Mouse (Mus musculus): ENCODE data around the gene Prdx6. TPM values are rescaled to one million over a fixed set of nuclear protein-coding genes. Genes with fewer than 3 reads are reported as not detected.

The Prdx6 gene
- total RNA-seq (2018; cell fraction: chromatin; rRNA removed): 10 to 100 TPM; 12.8 to 86.7 (median 26.0) TPM
- 10 to 100 TPM; 48.3 to 97.8 (median 70.6) TPM for total RNA-seq (2018; cell fraction: cytosol; rRNA removed)
- 10 to 100 TPM; 24.7 to 75.6 (median 38.3) TPM for total RNA-seq (2018; cell fraction: nucleus; rRNA removed)
- polyA plus RNA-seq (2018): 55.2 to 86.2 TPM (median 66.0 TPM) in 3 replicates

GRCm38 (mm10) chr1:161250604-161251416 is at the start of gene Prdx6:
Gene Prdx6 (minus strand): TSS chr1:161251219.
- Histone ChIP-seq H3K27ac (peak within 1 kb of the TSS; percentile 46), H3K79me2 (ENCODE audit: inconsistent target) (peaks cover 48% of the 10 kb centered on the region), H3K36me3 (ENCODE audit: inconsistent target) (no peaks in the 10 kb centered on the region), H3K4me3 (ENCODE audit: inconsistent target) (peak within 1 kb of the TSS; percentile 80)
- WGBS (ENCODE audit: missing documents): under 1% methylated on average over 65 of the region's 66 CpGs

GRCm38 (mm10) chr1:161288256-161288655 is 37.2 kb upstream of the Prdx6 start:
- no peaks in the 10 kb centered on the region for H3K79me2 ChIP-seq (ENCODE audit: inconsistent target)
- 66% methylated on average over 12 of the region's 12 CpGs for WGBS (ENCODE audit: missing documents)
- H3K4me3 ChIP-seq (ENCODE audit: inconsistent target): no peak overlapping the region
- H3K27ac ChIP-seq: no peak overlapping the region
- H3K36me3 ChIP-seq (ENCODE audit: inconsistent target): no peaks in the 10 kb centered on the region

GRCm38 (mm10) chr1:161286726-161287310 is 35.8 kb upstream of the Prdx6 start:
- no peaks in the 10 kb centered on the region for H3K79me2 ChIP-seq (ENCODE audit: inconsistent target)
- H3K27ac ChIP-seq: no peak overlapping the region
- no peak overlapping the region for H3K4me3 ChIP-seq (ENCODE audit: inconsistent target)
- 28% methylated on average over 11 of the region's 11 CpGs for WGBS (ENCODE audit: missing documents)
- no peaks in the 10 kb centered on the region for H3K36me3 ChIP-seq (ENCODE audit: inconsistent target)

- Histone ChIP-seq H3K79me2 (ENCODE audit: inconsistent target) (no peaks in the 10 kb centered on the region), H3K27ac (no peak overlapping the region), H3K4me3 (ENCODE audit: inconsistent target) (no peak overlapping the region), H3K36me3 (ENCODE audit: inconsistent target) (no peaks in the 10 kb centered on the region)
- WGBS (ENCODE audit: missing documents): 73% methylated on average over 3 of the region's 3 CpGs
Observed at GRCm38 (mm10) chr1:161281054-161281688, 30.2 kb upstream of the Prdx6 start.

GRCm38 (mm10) chr1:161279244-161279908 is 28.4 kb upstream of the Prdx6 start:
- 67% methylated on average over 6 of the region's 6 CpGs for WGBS (ENCODE audit: missing documents)
- no peaks in the 10 kb centered on the region for H3K79me2 ChIP-seq (ENCODE audit: inconsistent target)
- no peak overlapping the region for H3K27ac ChIP-seq
- no peak overlapping the region for H3K4me3 ChIP-seq (ENCODE audit: inconsistent target)
- H3K36me3 ChIP-seq (ENCODE audit: inconsistent target): no peaks in the 10 kb centered on the region

- Histone ChIP-seq H3K36me3 (ENCODE audit: inconsistent target) (no peaks in the 10 kb centered on the region), H3K4me3 (ENCODE audit: inconsistent target) (no peak overlapping the region), H3K79me2 (ENCODE audit: inconsistent target) (no peaks in the 10 kb centered on the region), H3K27ac (no peak overlapping the region)
- WGBS (ENCODE audit: missing documents): 73% methylated on average over 1 of the region's 1 CpGs
Observed at GRCm38 (mm10) chr1:161273486-161273885, 22.5 kb upstream of the Prdx6 start.

GRCm38 (mm10) chr1:161271461-161271810 is 20.4 kb upstream of the Prdx6 start:
- Histone ChIP-seq H3K4me3 (ENCODE audit: inconsistent target) (no peak overlapping the region), H3K36me3 (ENCODE audit: inconsistent target) (no peaks in the 10 kb centered on the region), H3K79me2 (ENCODE audit: inconsistent target) (no peaks in the 10 kb centered on the region), H3K27ac (no peak overlapping the region)
- WGBS (ENCODE audit: missing documents): 92% methylated on average over 2 of the region's 2 CpGs

GRCm38 (mm10) chr1:161270776-161271460 is 19.9 kb upstream of the Prdx6 start:
- no peaks in the 10 kb centered on the region for H3K79me2 ChIP-seq (ENCODE audit: inconsistent target)
- H3K4me3 ChIP-seq (ENCODE audit: inconsistent target): no peak overlapping the region
- WGBS (ENCODE audit: missing documents): 90% methylated on average over 4 of the region's 4 CpGs
- H3K36me3 ChIP-seq (ENCODE audit: inconsistent target): no peaks in the 10 kb centered on the region
- H3K27ac ChIP-seq: no peak overlapping the region

GRCm38 (mm10) chr1:161269346-161269745 is 18.3 kb upstream of the Prdx6 start:
- H3K27ac ChIP-seq: no peak overlapping the region
- WGBS (ENCODE audit: missing documents): 88% methylated on average over 4 of the region's 4 CpGs
- no peaks in the 10 kb centered on the region for H3K36me3 ChIP-seq (ENCODE audit: inconsistent target)
- no peaks in the 10 kb centered on the region for H3K79me2 ChIP-seq (ENCODE audit: inconsistent target)
- H3K4me3 ChIP-seq (ENCODE audit: inconsistent target): no peak overlapping the region

GRCm38 (mm10) chr1:161268884-161269283 is 17.9 kb upstream of the Prdx6 start:
- Histone ChIP-seq H3K27ac (no peak overlapping the region), H3K36me3 (ENCODE audit: inconsistent target) (no peaks in the 10 kb centered on the region), H3K4me3 (ENCODE audit: inconsistent target) (no peak overlapping the region), H3K79me2 (ENCODE audit: inconsistent target) (no peaks in the 10 kb centered on the region)
- WGBS (ENCODE audit: missing documents): 62% methylated on average over 5 of the region's 5 CpGs

GRCm38 (mm10) chr1:161268116-161268515 is 17.1 kb upstream of the Prdx6 start:
- no peak overlapping the region for H3K27ac ChIP-seq
- H3K36me3 ChIP-seq (ENCODE audit: inconsistent target): no peaks in the 10 kb centered on the region
- WGBS (ENCODE audit: missing documents): 21% methylated on average over 7 of the region's 7 CpGs
- no peak overlapping the region for H3K4me3 ChIP-seq (ENCODE audit: inconsistent target)
- no peaks in the 10 kb centered on the region for H3K79me2 ChIP-seq (ENCODE audit: inconsistent target)

GRCm38 (mm10) chr1:161264961-161265360 is 13.9 kb upstream of the Prdx6 start:
- Histone ChIP-seq H3K36me3 (ENCODE audit: inconsistent target) (no peaks in the 10 kb centered on the region), H3K27ac (no peak overlapping the region), H3K4me3 (ENCODE audit: inconsistent target) (no peak overlapping the region), H3K79me2 (ENCODE audit: inconsistent target) (no peaks in the 10 kb centered on the region)
- 82% methylated on average over 5 of the region's 5 CpGs for WGBS (ENCODE audit: missing documents)

GRCm38 (mm10) chr1:161263584-161263983 is 12.6 kb upstream of the Prdx6 start:
- Histone ChIP-seq H3K4me3 (ENCODE audit: inconsistent target) (no peak overlapping the region), H3K36me3 (ENCODE audit: inconsistent target) (no peaks in the 10 kb centered on the region), H3K79me2 (ENCODE audit: inconsistent target) (no peaks in the 10 kb centered on the region), H3K27ac (no peak overlapping the region)
- 94% methylated on average over 8 of the region's 8 CpGs for WGBS (ENCODE audit: missing documents)

- H3K4me3 ChIP-seq (ENCODE audit: inconsistent target): no peak overlapping the region
- no peak overlapping the region for H3K27ac ChIP-seq
- no peaks in the 10 kb centered on the region for H3K36me3 ChIP-seq (ENCODE audit: inconsistent target)
- H3K79me2 ChIP-seq (ENCODE audit: inconsistent target): no peaks in the 10 kb centered on the region
- WGBS (ENCODE audit: missing documents): 92% methylated on average over 1 of the region's 2 CpGs
Observed at GRCm38 (mm10) chr1:161262542-161262941, 11.5 kb upstream of the Prdx6 start.
